Mouse (Mus musculus): ENCODE measurements around the gene Gm8773.

Gm8773 gene

GRCm38 (mm10) chr5:5573749-5574317 lies at the start of gene Gm8773:
Gene Gm8773 (plus strand): TSS chr5:5573799.
- no peak for DNase-seq (ENCODE audit: extremely low read depth, low read depth)

- no peak for DNase-seq (ENCODE audit: extremely low read depth, low read depth)
Measured at GRCm38 (mm10) chr5:5533656-5534420, 39.8 kb upstream of the Gm8773 start.

- no peak for DNase-seq (ENCODE audit: extremely low read depth, low read depth)
Measured at GRCm38 (mm10) chr5:5536131-5536530, 37.5 kb upstream of the Gm8773 start.

- DNase-seq (ENCODE audit: extremely low read depth, low read depth), result no peak
Measured at GRCm38 (mm10) chr5:5539771-5540170, 33.8 kb upstream of the Gm8773 start.

GRCm38 (mm10) chr5:5540385-5540784 lies 33.2 kb upstream of the Gm8773 start:
- no peak for DNase-seq (ENCODE audit: extremely low read depth, low read depth)

GRCm38 (mm10) chr5:5551110-5551509 lies 22.5 kb upstream of the Gm8773 start:
- DNase-seq (ENCODE audit: extremely low read depth, low read depth), result no peak

GRCm38 (mm10) chr5:5559079-5559740 lies 14.4 kb upstream of the Gm8773 start, which contains the start of gene Gtpbp10:
Gene Gtpbp10 (minus strand): TSS chr5:5559538.
- DNase-seq (ENCODE audit: extremely low read depth, low read depth), result no peak

GRCm38 (mm10) chr5:5559798-5560197 lies 13.8 kb upstream of the Gm8773 start:
- no peak for DNase-seq (ENCODE audit: extremely low read depth, low read depth)

- no peak for DNase-seq (ENCODE audit: extremely low read depth, low read depth)
Measured at GRCm38 (mm10) chr5:5561041-5561706, 12.4 kb upstream of the Gm8773 start.

GRCm38 (mm10) chr5:5562435-5562834 lies 11.2 kb upstream of the Gm8773 start:
- no peak for DNase-seq (ENCODE audit: extremely low read depth, low read depth)

- DNase-seq (ENCODE audit: extremely low read depth, low read depth), result no peak
Measured at GRCm38 (mm10) chr5:5587686-5588085, 14.1 kb downstream of the Gm8773 start.

GRCm38 (mm10) chr5:5610540-5610939 lies 36.9 kb downstream of the Gm8773 start:
- no peak for DNase-seq (ENCODE audit: extremely low read depth, low read depth)

- no peak for DNase-seq (ENCODE audit: extremely low read depth, low read depth)
Measured at GRCm38 (mm10) chr5:5618329-5618728, 44.7 kb downstream of the Gm8773 start.

- no peak for DNase-seq (ENCODE audit: extremely low read depth, low read depth)
Measured at GRCm38 (mm10) chr5:5625491-5625890, 51.9 kb downstream of the Gm8773 start.
